In genomic region chr13:60511628-60512027, GRCm38 (mm10) we compare ENCODE assay signal across 24 mouse cellular contexts.
"Had no signal": no experiment of that assay in that cellular context is flagged by ENCODE, and none has a peak within 500 bp of the region (broad histone marks: within the 10 kb centered on the region; RNA-seq: fewer than 3 reads in every experiment).

No protein-coding gene starts in this region.

- H3K4me3 ChIP-seq: heart, embryonic 13.5 days; heart, embryonic 15.5 days; hindbrain, embryonic 13.5 days; hindbrain, embryonic 15.5 days; kidney, embryonic 15.5 days; limb, embryonic 10.5 days; limb, embryonic 12.5 days; liver, embryonic 13.5 days; liver, embryonic 15.5 days had no signal

- DNase-seq: gastrocnemius, postnatal 14 days; gastrocnemius, postnatal 36 days; heart, adult 18-20 months; heart, postnatal 14 days; heart, postnatal 36 days; kidney, adult 11 months; kidney, adult 2 months; kidney, adult 9 months; kidney, postnatal 14 days; kidney, postnatal 36 days; layer of hippocampus, adult 9-11 months; layer of hippocampus, postnatal 36 days; liver; liver, embryonic 13.5 days had no signal

- H3K4me1 ChIP-seq: heart, embryonic 13.5 days; heart, embryonic 15.5 days; hindbrain, embryonic 13.5 days; hindbrain, embryonic 15.5 days had no signal

- H3K27ac ChIP-seq: heart, embryonic 13.5 days; heart, embryonic 15.5 days; hindbrain, embryonic 13.5 days; hindbrain, embryonic 15.5 days; hindbrain, postnatal 0 days; kidney, embryonic 15.5 days; kidney, postnatal 0 days; limb, embryonic 10.5 days; limb, embryonic 12.5 days; liver, embryonic 13.5 days; liver, embryonic 15.5 days had no signal
